Mouse (Mus musculus): Measurements from ENCODE around the gene Syvn1.

- TF ChIP-seq SRF (IDR thresholded peaks at IDR 0.05; ENCODE audit: control insufficient read depth, insufficient read length, low read depth) (no peak), E2F4 (IDR thresholded peaks at IDR 0.05; ENCODE audit: insufficient read depth) (no peak)
Observed at GRCm38 (mm10) chr19:6005541-6005940, 40.8 kb upstream of the Syvn1 start.
